Mouse (Mus musculus): ENCODE measurements around the gene Acot7. TPM values are rescaled to one million over a fixed set of nuclear protein-coding genes. Genes with fewer than 3 reads are reported as not detected.

The Acot7 gene
- polyA plus RNA-seq, 1 experiment from 2014 or later, result 125 TPM

DNA sequence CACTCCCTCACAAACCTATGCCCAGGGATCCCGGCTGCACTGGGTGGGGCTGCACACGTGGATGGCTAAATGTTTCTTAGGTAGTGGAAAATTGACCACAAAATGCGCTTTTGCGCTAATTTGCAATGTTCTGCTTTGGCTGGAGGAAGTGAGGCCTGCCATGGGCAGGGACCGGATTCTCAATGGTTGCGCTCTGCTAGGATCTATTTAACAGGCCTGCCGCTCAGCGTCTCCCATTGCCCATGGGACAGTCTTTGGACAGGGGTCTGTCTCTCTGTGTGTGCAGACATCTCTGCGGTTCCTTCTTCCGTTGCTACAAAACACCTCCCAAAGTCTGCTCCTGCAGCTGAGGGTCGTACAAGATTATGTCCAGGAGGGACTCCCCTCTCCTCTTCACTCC is 113.1 kb downstream of the Acot7 start:
- peaks cover 36% of the 10 kb centered on the region for H3K4me1 ChIP-seq (replicated peaks; ENCODE audit: control insufficient read depth, insufficient read depth, low read length)
- no peak overlapping the region for H3K9ac ChIP-seq (ENCODE audit: low read depth, low read length)
- 7% methylated on average over 11 of the region's 11 CpGs for WGBS
- H3K27me3 ChIP-seq (ENCODE audit: control insufficient read depth, insufficient read depth, low read length), result peaks cover 82% of the 10 kb centered on the region
- peak overlapping the region; percentile 47 for H3K4me2 ChIP-seq (replicated peaks; ENCODE audit: low read depth, low read length)
- ATAC-seq (ENCODE audit: low FRiP score) (no peak), DNase-seq (ENCODE audit: low spot score) (peak; percentile 43)
- no peak overlapping the region for H3K4me3 ChIP-seq (ENCODE audit: low read depth, low read length)
- no peak overlapping the region for H3K27ac ChIP-seq (ENCODE audit: low read depth, low read length)
- no peaks in the 10 kb centered on the region for H3K9me3 ChIP-seq (ENCODE audit: control insufficient read depth, low read length)
- H3K36me3 ChIP-seq (ENCODE audit: control insufficient read depth, insufficient read depth, low read length), result no peaks in the 10 kb centered on the region

DNA sequence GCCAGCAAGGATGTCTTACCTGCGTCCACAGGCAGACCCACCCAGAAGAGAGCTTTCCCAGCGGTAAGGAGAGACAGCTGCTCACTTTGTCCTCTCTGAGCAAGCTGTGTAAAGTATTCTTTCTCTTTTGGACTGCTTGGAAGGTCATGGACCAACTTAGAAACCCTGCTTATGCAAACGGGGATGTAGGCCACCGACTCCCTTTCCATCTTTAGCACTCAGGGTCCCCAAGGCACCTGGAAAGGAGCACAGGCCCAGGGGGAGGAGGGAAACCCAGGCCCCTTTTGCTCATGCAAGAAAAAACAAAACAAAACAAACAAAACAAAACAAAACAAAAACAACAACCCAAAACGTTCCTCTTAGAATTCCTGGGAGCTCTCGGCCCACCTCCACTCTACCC is 113.6 kb downstream of the Acot7 start, which contains the start of gene Hes3:
Gene Hes3 (minus strand): TSS at position 101 of the 400 bp plus-strand sequence.
- 12% methylated on average over 6 of the region's 6 CpGs for WGBS
- no peaks in the 10 kb centered on the region for H3K36me3 ChIP-seq (ENCODE audit: control insufficient read depth, insufficient read depth, low read length)
- peak within 1 kb of the TSS; percentile 47 for H3K4me2 ChIP-seq (replicated peaks; ENCODE audit: low read depth, low read length)
- H3K9ac ChIP-seq (ENCODE audit: low read depth, low read length), result peak within 1 kb of the TSS; percentile 42
- peaks cover 77% of the 10 kb centered on the region for H3K27me3 ChIP-seq (ENCODE audit: control insufficient read depth, insufficient read depth, low read length)
- DNase-seq (ENCODE audit: low spot score), result no peak
- no peak for ATAC-seq (ENCODE audit: low FRiP score)
- H3K27ac ChIP-seq (ENCODE audit: low read depth, low read length), result 0 out of 2 replicates have a peak within 1 kb of the TSS, but pooled peaks have one; percentile 24
- peak within 1 kb of the TSS; percentile 17 for H3K4me3 ChIP-seq (ENCODE audit: low read depth, low read length)
- H3K9me3 ChIP-seq (ENCODE audit: control insufficient read depth, low read length), result no peaks in the 10 kb centered on the region
- peaks cover 33% of the 10 kb centered on the region for H3K4me1 ChIP-seq (replicated peaks; ENCODE audit: control insufficient read depth, insufficient read depth, low read length)

DNA sequence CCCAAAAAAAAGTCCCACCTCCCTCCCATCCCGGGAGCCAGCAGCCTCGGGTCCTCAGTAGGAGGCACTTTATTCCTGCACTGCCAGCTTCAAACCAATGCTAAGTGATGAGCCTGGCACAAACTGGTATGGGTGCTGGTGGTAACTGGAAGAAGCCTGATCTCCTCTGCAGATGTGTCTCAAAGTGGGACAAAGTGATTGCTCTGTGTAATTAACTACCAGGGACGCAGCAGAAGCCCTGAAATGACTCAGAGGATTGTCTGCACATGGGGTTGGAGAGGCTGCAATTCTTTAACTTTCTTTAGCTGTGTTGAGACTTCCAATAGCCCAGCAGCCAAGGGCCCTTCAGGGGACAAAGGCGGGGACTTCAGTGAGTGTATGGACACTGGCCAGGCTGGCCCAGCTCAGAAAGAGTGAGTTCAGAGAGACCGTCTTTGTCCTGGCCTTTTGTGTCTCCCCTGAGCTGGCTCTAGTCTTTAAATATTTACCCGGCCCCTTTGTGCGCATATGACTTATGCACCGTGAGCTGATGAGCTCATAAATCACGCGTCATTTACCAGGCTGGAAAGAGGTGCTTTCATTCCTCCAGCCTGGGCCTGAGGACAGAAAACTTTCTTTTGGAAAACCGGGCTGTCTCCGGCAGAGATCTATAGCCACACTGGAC is 114.3 kb downstream of the Acot7 start:
- Histone ChIP-seq H3K27ac (ENCODE audit: low read depth, low read length) (no peak overlapping the region), H3K27me3 (ENCODE audit: control insufficient read depth, insufficient read depth, low read length) (peaks cover 70% of the 10 kb centered on the region), H3K9ac (ENCODE audit: low read depth, low read length) (0 out of 2 replicates have a peak overlapping the region, but pooled peaks have one; percentile 16)

DNA sequence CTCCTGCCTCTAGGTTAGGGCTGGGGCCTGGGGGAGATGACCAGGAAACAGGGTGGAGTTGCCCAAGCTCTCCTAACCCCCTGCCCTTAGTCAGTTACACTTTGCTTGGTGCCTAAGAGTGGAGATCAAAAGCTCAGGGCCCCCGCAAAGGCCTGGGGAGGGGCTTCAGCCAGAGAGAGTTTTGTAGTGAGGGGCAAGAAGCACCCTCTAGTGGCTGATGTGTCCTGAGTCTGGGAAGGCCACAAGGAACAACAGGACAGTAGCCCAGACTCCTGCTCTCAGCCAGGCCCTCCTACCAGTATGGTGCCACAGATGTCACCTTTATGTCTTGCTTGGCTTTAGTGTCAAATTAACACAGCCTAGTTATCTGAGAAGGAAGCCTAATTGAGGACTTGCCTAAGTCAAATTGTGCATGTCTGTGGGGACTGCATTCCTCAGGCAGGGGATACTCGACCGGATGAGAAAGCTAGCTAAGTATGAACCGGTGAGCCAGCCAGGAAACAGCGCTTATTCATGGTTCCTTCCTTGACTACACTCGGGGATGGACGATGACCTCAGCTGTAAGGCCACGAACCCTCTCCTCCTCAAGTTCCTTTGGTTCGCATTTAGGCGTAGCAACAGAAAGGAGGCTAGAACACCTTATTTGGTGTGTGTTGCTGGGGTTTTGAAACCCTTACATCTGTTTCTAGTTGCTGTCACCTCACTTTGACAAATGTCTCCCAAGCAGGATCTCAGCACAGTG is 116.4 kb downstream of the Acot7 start:
- 47% methylated on average over 10 of the region's 10 CpGs for WGBS
- DNase-seq (ENCODE audit: low spot score), result peak; percentile 37
- H3K27me3 ChIP-seq (ENCODE audit: control insufficient read depth, insufficient read depth, low read length), result peaks cover 54% of the 10 kb centered on the region
- no peak overlapping the region for H3K4me2 ChIP-seq (replicated peaks; ENCODE audit: low read depth, low read length)
- ATAC-seq (ENCODE audit: low FRiP score), result no peak
- H3K27ac ChIP-seq (ENCODE audit: low read depth, low read length), result no peak overlapping the region
- H3K4me3 ChIP-seq (ENCODE audit: low read depth, low read length), result no peak overlapping the region
- no peaks in the 10 kb centered on the region for H3K36me3 ChIP-seq (ENCODE audit: control insufficient read depth, insufficient read depth, low read length)
- H3K4me1 ChIP-seq (replicated peaks; ENCODE audit: control insufficient read depth, insufficient read depth, low read length), result peaks cover 24% of the 10 kb centered on the region
- no peak overlapping the region for H3K9ac ChIP-seq (ENCODE audit: low read depth, low read length)
- H3K9me3 ChIP-seq (ENCODE audit: control insufficient read depth, low read length), result no peaks in the 10 kb centered on the region

More for the DNA sequence above, 114.3 kb downstream of the Acot7 start:
- Histone ChIP-seq H3K4me3 (ENCODE audit: low read depth, low read length) (no peak overlapping the region), H3K4me2 (replicated peaks; ENCODE audit: low read depth, low read length) (no peak overlapping the region; the same call in 1 of the 2 replicates), H3K36me3 (ENCODE audit: control insufficient read depth, insufficient read depth, low read length) (no peaks in the 10 kb centered on the region), H3K4me1 (replicated peaks; ENCODE audit: control insufficient read depth, insufficient read depth, low read length) (peaks cover 28% of the 10 kb centered on the region), H3K9me3 (ENCODE audit: control insufficient read depth, low read length) (no peaks in the 10 kb centered on the region)
- ATAC-seq (ENCODE audit: low FRiP score) (no peak), DNase-seq (ENCODE audit: low spot score) (peak; percentile 49)
- 14% methylated on average over 12 of the region's 12 CpGs for WGBS

DNA sequence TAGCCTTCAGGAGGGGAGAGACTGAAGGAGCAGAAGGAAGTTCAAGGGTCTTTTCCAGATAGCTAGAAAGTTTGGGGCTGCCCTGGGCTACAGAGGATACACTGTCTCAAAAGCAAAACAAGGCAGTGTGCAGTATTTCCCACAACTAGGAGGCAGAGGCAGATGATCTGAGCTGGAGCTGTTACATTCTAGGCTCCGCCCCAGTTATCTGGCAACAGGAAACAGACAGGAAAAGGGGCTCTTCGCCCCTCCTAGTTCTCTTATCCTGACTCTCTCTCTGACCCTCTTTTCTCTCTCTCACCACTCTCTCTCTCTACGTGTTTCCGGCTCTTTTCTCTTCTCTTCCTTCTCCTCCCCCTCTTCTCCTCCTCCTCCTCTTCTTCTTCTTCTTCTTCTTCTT is 118.0 kb downstream of the Acot7 start:
- Histone ChIP-seq H3K27ac (ENCODE audit: low read depth, low read length) (no peak overlapping the region), H3K4me3 (ENCODE audit: low read depth, low read length) (no peak overlapping the region), H3K9ac (ENCODE audit: low read depth, low read length) (no peak overlapping the region), H3K9me3 (ENCODE audit: control insufficient read depth, low read length) (no peaks in the 10 kb centered on the region), H3K27me3 (ENCODE audit: control insufficient read depth, insufficient read depth, low read length) (peaks cover 42% of the 10 kb centered on the region), H3K4me2 (replicated peaks; ENCODE audit: low read depth, low read length) (no peak overlapping the region), H3K4me1 (replicated peaks; ENCODE audit: control insufficient read depth, insufficient read depth, low read length) (peaks cover 16% of the 10 kb centered on the region), H3K36me3 (ENCODE audit: control insufficient read depth, insufficient read depth, low read length) (no peaks in the 10 kb centered on the region)
- 56% methylated on average over 4 of the region's 4 CpGs for WGBS
- DNase-seq (ENCODE audit: low spot score) (no peak), ATAC-seq (ENCODE audit: low FRiP score) (no peak)

DNA sequence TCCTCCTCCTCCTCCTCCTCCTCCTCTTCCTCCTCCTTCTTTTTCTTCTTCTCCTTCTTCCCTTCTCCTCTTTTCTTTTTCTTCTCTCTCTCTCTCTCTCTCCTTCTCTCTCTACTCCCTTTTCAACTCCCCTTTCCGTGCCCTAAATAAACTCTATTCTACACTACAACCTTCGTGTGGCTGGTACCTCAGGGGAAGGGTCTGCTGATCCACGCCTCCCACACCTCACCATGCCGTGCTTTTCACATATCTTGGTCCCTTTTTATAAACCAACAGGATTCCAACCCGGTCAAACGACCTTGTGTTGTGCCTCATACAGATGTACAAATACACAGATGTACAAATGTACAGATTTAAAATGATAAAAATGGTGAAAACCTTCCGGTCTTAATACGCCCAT is 118.4 kb downstream of the Acot7 start:
- peaks cover 37% of the 10 kb centered on the region for H3K27me3 ChIP-seq (ENCODE audit: control insufficient read depth, insufficient read depth, low read length)
- peaks cover 16% of the 10 kb centered on the region for H3K4me1 ChIP-seq (replicated peaks; ENCODE audit: control insufficient read depth, insufficient read depth, low read length)
- H3K4me3 ChIP-seq (ENCODE audit: low read depth, low read length), result peak overlapping the region; percentile 98
- 31% methylated on average over 8 of the region's 8 CpGs for WGBS
- DNase-seq (ENCODE audit: low spot score), result no peak
- no peaks in the 10 kb centered on the region for H3K36me3 ChIP-seq (ENCODE audit: control insufficient read depth, insufficient read depth, low read length)
- no peaks in the 10 kb centered on the region for H3K9me3 ChIP-seq (ENCODE audit: control insufficient read depth, low read length)
- ATAC-seq (ENCODE audit: low FRiP score), result no peak
- H3K9ac ChIP-seq (ENCODE audit: low read depth, low read length), result peak overlapping the region; percentile 54; the same call in 1 of the 2 replicates
- H3K4me2 ChIP-seq (replicated peaks; ENCODE audit: low read depth, low read length), result peak overlapping the region; percentile 96
- no peak overlapping the region for H3K27ac ChIP-seq (ENCODE audit: low read depth, low read length)

DNA sequence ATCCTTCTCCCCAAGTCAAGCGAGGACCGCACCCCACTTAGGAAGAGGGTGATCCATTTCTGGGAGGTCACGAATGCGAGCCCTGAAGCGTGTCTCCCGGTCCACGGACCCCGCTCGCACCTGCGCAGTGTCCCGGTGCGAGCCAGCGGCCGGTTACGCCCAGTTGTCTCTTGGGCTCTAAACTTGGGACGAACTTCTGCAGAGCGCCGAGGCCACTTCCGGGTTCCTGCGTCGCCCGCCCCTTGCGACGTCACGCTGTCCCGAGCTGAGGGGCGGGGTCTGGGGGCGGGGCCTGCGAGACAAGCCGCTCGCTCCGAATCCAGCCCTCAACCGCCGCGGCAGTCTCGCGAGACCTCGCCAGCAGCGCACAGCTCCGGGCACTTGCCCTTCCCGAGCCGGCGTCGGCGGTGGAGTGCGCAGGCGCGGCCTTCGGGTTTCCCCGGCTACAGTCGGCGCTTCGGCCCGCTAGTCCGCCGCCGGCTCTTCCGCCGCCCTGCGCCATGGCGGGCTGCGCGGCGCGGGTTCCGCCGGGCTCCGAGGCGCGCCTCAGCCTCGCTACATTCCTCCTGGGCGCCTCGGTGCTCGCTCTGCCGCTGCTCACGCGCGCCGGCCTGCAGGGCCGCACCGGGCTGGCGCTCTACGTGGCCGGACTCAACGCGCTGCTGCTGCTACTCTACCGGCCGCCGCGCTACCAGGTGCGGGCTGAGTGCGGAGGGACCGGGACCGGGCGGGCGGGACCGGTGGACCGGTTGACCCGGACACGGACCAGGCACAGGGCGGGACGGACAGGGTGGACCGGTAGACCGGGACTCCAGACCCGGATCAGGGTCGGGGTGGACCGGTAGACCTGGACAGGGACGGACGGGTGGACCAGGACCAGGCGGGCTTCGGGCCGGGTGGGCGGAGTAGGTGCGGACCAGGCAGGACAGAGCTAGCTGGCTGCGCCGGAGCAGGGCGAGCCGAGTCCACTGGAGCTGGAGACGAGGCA is 119.2 kb downstream of the Acot7 start, which contains the start of gene Icmt:
Gene Icmt (plus strand): TSS at position 354 of the 988 bp plus-strand sequence.
- peak; percentile 99 for DNase-seq (ENCODE audit: low spot score)
- WGBS, result under 1% methylated on average over 110 of the region's 119 CpGs
- peak within 1 kb of the TSS; percentile 96 for H3K9ac ChIP-seq (ENCODE audit: low read depth, low read length)
- peaks cover 13% of the 10 kb centered on the region for H3K4me1 ChIP-seq (replicated peaks; ENCODE audit: control insufficient read depth, insufficient read depth, low read length)
- peaks cover 31% of the 10 kb centered on the region for H3K27me3 ChIP-seq (ENCODE audit: control insufficient read depth, insufficient read depth, low read length)
- peak within 1 kb of the TSS; percentile 98 for H3K4me3 ChIP-seq (ENCODE audit: low read depth, low read length)
- H3K4me2 ChIP-seq (replicated peaks; ENCODE audit: low read depth, low read length), result peak within 1 kb of the TSS; percentile 96
- H3K27ac ChIP-seq (ENCODE audit: low read depth, low read length), result peak within 1 kb of the TSS; percentile 67
- H3K36me3 ChIP-seq (ENCODE audit: control insufficient read depth, insufficient read depth, low read length), result no peaks in the 10 kb centered on the region
- no peaks in the 10 kb centered on the region for H3K9me3 ChIP-seq (ENCODE audit: control insufficient read depth, low read length)
- ATAC-seq (ENCODE audit: low FRiP score), result peak; percentile 93

DNA sequence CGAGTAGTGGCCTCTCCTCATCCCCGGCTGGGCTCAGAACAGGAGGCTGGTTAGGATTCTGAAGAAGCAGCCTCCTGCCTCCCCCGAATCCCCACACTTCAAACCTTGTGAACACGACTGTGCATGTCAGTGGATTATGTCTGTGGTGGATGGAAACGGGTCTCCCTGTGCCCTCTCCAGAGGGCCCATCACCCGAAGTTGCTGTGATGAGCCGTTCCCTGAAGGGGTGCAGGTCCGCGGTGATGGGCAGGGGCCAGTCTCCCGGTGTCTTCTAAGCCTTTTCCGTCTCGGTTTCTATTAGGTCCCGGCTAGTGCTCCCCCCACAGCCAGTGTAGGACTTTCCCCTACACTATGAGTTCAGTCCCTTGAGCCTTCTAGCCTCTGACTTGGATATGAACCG is 120.9 kb downstream of the Acot7 start:
- 82% methylated on average over 14 of the region's 14 CpGs for WGBS

More for the DNA sequence above, 120.9 kb downstream of the Acot7 start:
- Histone ChIP-seq H3K4me1 (replicated peaks; ENCODE audit: control insufficient read depth, insufficient read depth, low read length) (peaks cover 6% of the 10 kb centered on the region; the same call in 1 of the 2 replicates), H3K4me3 (ENCODE audit: low read depth, low read length) (no peak overlapping the region; the same call in 1 of the 2 replicates), H3K9me3 (ENCODE audit: control insufficient read depth, low read length) (no peaks in the 10 kb centered on the region), H3K4me2 (replicated peaks; ENCODE audit: low read depth, low read length) (no peak overlapping the region), H3K27ac (ENCODE audit: low read depth, low read length) (no peak overlapping the region), H3K9ac (ENCODE audit: low read depth, low read length) (no peak overlapping the region), H3K27me3 (ENCODE audit: control insufficient read depth, insufficient read depth, low read length) (peaks cover 17% of the 10 kb centered on the region), H3K36me3 (ENCODE audit: control insufficient read depth, insufficient read depth, low read length) (0 out of 2 replicates have a peak, but pooled peaks cover 2% of the 10 kb centered on the region)
- ATAC-seq (ENCODE audit: low FRiP score) (no peak), DNase-seq (ENCODE audit: low spot score) (no peak)
